Mouse (Mus musculus): Measurements from ENCODE around the gene Myoz1.

DNA sequence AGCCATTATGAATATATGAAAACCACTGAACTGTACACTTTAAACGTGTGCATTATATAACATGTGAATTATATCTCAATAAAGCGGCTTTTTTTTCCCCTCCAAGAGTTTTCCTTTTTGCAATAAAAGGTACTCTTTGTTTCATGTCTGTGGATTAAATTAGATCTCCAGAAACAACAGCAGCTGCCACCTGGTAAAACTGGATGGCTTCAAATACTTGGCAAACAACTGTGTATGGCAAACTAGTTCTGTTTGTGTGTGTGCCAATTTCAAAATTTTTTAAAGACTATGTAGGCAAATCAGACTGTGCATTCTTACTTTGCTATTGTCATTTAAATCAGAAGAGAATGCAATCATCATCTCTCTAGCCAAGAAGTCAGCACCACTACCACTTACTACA is 34.4 kb downstream of the Myoz1 start:
- TF ChIP-seq CTCF (IDR thresholded peaks at IDR 0.05; ENCODE audit: low read depth, low read length) (no peak), POLR2A (IDR thresholded peaks at IDR 0.05; ENCODE audit: extremely low read depth, insufficient read depth, low read length) (no peak)
